Mouse (Mus musculus) left cerebral cortex, adult 2 months (tissue): ENCODE data around the gene Atp5h. TPM values are rescaled to one million over a fixed set of nuclear protein-coding genes. Genes with fewer than 3 reads are reported as not detected.
"Not testable (repeated sequence)": the region's sequence is repeated elsewhere in the genome, so short reads cannot be mapped to it uniquely, and the experiment has no call there.

ENCODE experiments used
- DNase-seq, 2 experiments: peaks; one replicate each; pipeline ENCODE4 v3.0.0; 2021 to 2022; ENCODE audit warnings: low spot score in 2 of 2, mixed read lengths in 1 of 2; ENCODE audit errors: extremely low spot score in 1 of 2
- H3K27ac ChIP-seq: fragments of 200-600 bp; 2 replicates; pipeline ENCODE4 v1.8.1; 2022
- H3K4me3 ChIP-seq: fragments of 200-600 bp; 2 replicates; pipeline ENCODE4 v1.8.1; 2022
- CTCF ChIP-seq: fragments of 200-600 bp; IDR thresholded peaks from 2 replicates; pipeline ENCODE4 v1.8.1; 2022; ENCODE audit warnings: antibody characterized with exemption, mild to moderate bottlenecking, moderate library complexity
- intact Hi-C: fragments of 180-260 bp; cut with DNase I; formaldehyde crosslinking; loops from one replicate; pipeline ENCODE4 v1.15.1; 2025
- total RNA-seq, 2 experiments: library from RNA; stranded (reverse); gene quantifications; 2 replicates each; pipeline ENCODE4 v1.2.3; 2021

The Atp5h gene
- total RNA-seq, 2 experiments from 2014 or later = 436 to 465 TPM

- H3K27ac ChIP-seq = no peak overlapping the region; the same call in 1 of the 2 replicates
- intact Hi-C loops = no loop called here
- TF ChIP-seq CTCF = no peak
- H3K4me3 ChIP-seq = no peak overlapping the region
- DNase-seq = no peak
Measured at GRCm38 (mm10) chr11:115409556-115409955, 10.2 kb downstream of the Atp5h start.

GRCm38 (mm10) chr11:115408266-115408920 is 11.4 kb downstream of the Atp5h start:
- TF ChIP-seq CTCF = no peak; the same call in none of the 2 replicates
- H3K27ac ChIP-seq = peak overlapping the region; percentile 1; the same call in 1 of the 2 replicates
- no peak for DNase-seq
- intact Hi-C loops = no loop called here
- no peak overlapping the region for H3K4me3 ChIP-seq

- intact Hi-C loops = loop anchor here (2.0 kb wide), 1 partner anchor 48 kb away; no protein-coding TSS in a partner anchor
- Histone ChIP-seq H3K27ac (no peak overlapping the region), H3K4me3 (no peak overlapping the region)
- TF ChIP-seq CTCF = no peak
- no peak for DNase-seq
Measured at GRCm38 (mm10) chr11:115406858-115407401, 12.8 kb downstream of the Atp5h start.

GRCm38 (mm10) chr11:115405723-115406122 is 14.0 kb downstream of the Atp5h start:
- Histone ChIP-seq H3K27ac (no peak overlapping the region), H3K4me3 (no peak overlapping the region)
- intact Hi-C loops = loop anchor here (2.0 kb wide), 1 partner anchor 47 kb away; no protein-coding TSS in a partner anchor
- TF ChIP-seq CTCF = no peak
- no peak for DNase-seq

GRCm38 (mm10) chr11:115403338-115404124 is 16.2 kb downstream of the Atp5h start, which contains the start of gene Mrpl58:
Mrpl58 (plus strand) TSS chr11:115403752.
- peak within 1 kb of the TSS; percentile 98 for H3K27ac ChIP-seq
- intact Hi-C loops = loop anchor here (2.0 kb wide), 1 partner anchor 21 kb away; no protein-coding TSS in a partner anchor
- DNase-seq = peak; percentile 84 to 87
- TF ChIP-seq CTCF = peak; percentile 6
- H3K4me3 ChIP-seq = peak within 1 kb of the TSS; percentile 68

- H3K27ac ChIP-seq = peak overlapping the region; percentile 91
Measured at GRCm38 (mm10) chr11:115400630-115401391, 19.0 kb downstream of the Atp5h start.

GRCm38 (mm10) chr11:115400126-115400525 is 19.6 kb downstream of the Atp5h start:
- H3K4me3 ChIP-seq = peak overlapping the region; percentile 30; the same call in 1 of the 2 replicates
- no peak for TF ChIP-seq CTCF
- DNase-seq = no peak
- peak overlapping the region; percentile 91 for H3K27ac ChIP-seq
- intact Hi-C loops = no loop called here

More at GRCm38 (mm10) chr11:115400630-115401391, 19.0 kb downstream of the Atp5h start:
- peak overlapping the region; percentile 28; the same call in 1 of the 2 replicates for H3K4me3 ChIP-seq
- peak in 1 of 2 experiments; percentile 64 for DNase-seq
- no peak for TF ChIP-seq CTCF
- intact Hi-C loops = no loop called here

GRCm38 (mm10) chr11:115398085-115398484 is 21.7 kb downstream of the Atp5h start:
- intact Hi-C loops = no loop called here
- TF ChIP-seq CTCF = no peak
- no peak for DNase-seq
- Histone ChIP-seq H3K4me3 (no peak overlapping the region), H3K27ac (no peak overlapping the region)

- intact Hi-C loops = no loop called here
- no peak overlapping the region for H3K27ac ChIP-seq
- DNase-seq = no peak
- no peak for TF ChIP-seq CTCF
- H3K4me3 ChIP-seq = no peak overlapping the region
Measured at GRCm38 (mm10) chr11:115393721-115394325, 25.9 kb downstream of the Atp5h start.

- DNase-seq = no peak
- TF ChIP-seq CTCF = no peak
- Histone ChIP-seq H3K27ac (no peak overlapping the region), H3K4me3 (no peak overlapping the region)
- intact Hi-C loops = no loop called here
Measured at GRCm38 (mm10) chr11:115391358-115391757, 28.4 kb downstream of the Atp5h start.

GRCm38 (mm10) chr11:115386859-115387258 is 32.9 kb downstream of the Atp5h start:
- DNase-seq, intact Hi-C loops, H3K4me3 ChIP-seq, H3K27ac ChIP-seq: not testable (repeated sequence)
